Mouse (Mus musculus): ENCODE data around the gene Zfp189. TPM values are rescaled to one million over a fixed set of nuclear protein-coding genes. Genes with fewer than 3 reads are reported as not detected.

The Zfp189 gene
- polyA plus RNA-seq, 1 experiment: 2.2 TPM

- DNase-seq (ENCODE audit: low spot score): no peak
These were observed 15.7 kb downstream of the Zfp189 start for GRCm38 (mm10) chr4:49536671-49537070.

GRCm38 (mm10) chr4:49539665-49540064 lies 18.7 kb downstream of the Zfp189 start:
- no peak for DNase-seq (ENCODE audit: low spot score)

- DNase-seq (ENCODE audit: low spot score): no peak
These were observed 20.0 kb downstream of the Zfp189 start for GRCm38 (mm10) chr4:49540966-49541365.

- no peak for DNase-seq (ENCODE audit: low spot score)
These were observed 25.1 kb downstream of the Zfp189 start for GRCm38 (mm10) chr4:49546026-49546425.

GRCm38 (mm10) chr4:49546873-49547543 lies 26.0 kb downstream of the Zfp189 start:
- DNase-seq (ENCODE audit: low spot score): no peak

- no peak for DNase-seq (ENCODE audit: low spot score)
These were observed 26.7 kb downstream of the Zfp189 start for GRCm38 (mm10) chr4:49547544-49548219.

- DNase-seq (ENCODE audit: low spot score): no peak
These were observed 28.4 kb downstream of the Zfp189 start, which contains the start of gene Aldob for GRCm38 (mm10) chr4:49549383-49549782. Aldob (minus strand) TSS chr4:49549546.

GRCm38 (mm10) chr4:49553380-49553779 lies 32.4 kb downstream of the Zfp189 start:
- no peak for DNase-seq (ENCODE audit: low spot score)

- DNase-seq (ENCODE audit: low spot score): no peak
These were observed 36.4 kb downstream of the Zfp189 start for GRCm38 (mm10) chr4:49557375-49557774.

GRCm38 (mm10) chr4:49558181-49558580 lies 37.2 kb downstream of the Zfp189 start:
- DNase-seq (ENCODE audit: low spot score): no peak

- DNase-seq (ENCODE audit: low spot score): no peak
These were observed 39.2 kb downstream of the Zfp189 start for GRCm38 (mm10) chr4:49559915-49560772.

GRCm38 (mm10) chr4:49567613-49568012 lies 46.6 kb downstream of the Zfp189 start:
- DNase-seq (ENCODE audit: low spot score): no peak

- no peak for DNase-seq (ENCODE audit: low spot score)
These were observed 51.2 kb downstream of the Zfp189 start for GRCm38 (mm10) chr4:49572194-49572593.

Other genes with a start within 250 kb of the Zfp189 start
- not detected in 2 replicates for gene Acnat2, start 113.0 kb upstream of the Zfp189 start, polyA plus RNA-seq (2012; rRNA removed)
- gene Acnat1, start 47.3 kb upstream of the Zfp189 start, polyA plus RNA-seq (2012; rRNA removed): not detected in 2 replicates
- not detected in 2 replicates for gene Baat, start 14.6 kb upstream of the Zfp189 start, polyA plus RNA-seq (2012; rRNA removed)
- gene Mrpl50, start 83 bp upstream of the Zfp189 start, polyA plus RNA-seq (2012; rRNA removed): 12.1 and 14.4 TPM in 2 replicates
- 0.19 and 0.33 TPM in 2 replicates for gene Aldob, start 28.4 kb downstream of the Zfp189 start, polyA plus RNA-seq (2012; rRNA removed)
- gene Tmem246, start 76.7 kb downstream of the Zfp189 start, polyA plus RNA-seq (2012; rRNA removed): 55.7 and 56.8 TPM in 2 replicates
- 34.5 and 35.2 TPM in 2 replicates for gene Rnf20, start 110.8 kb downstream of the Zfp189 start, polyA plus RNA-seq (2012; rRNA removed)
- not detected in 2 replicates for gene Ppp3r2, start 160.8 kb downstream of the Zfp189 start, polyA plus RNA-seq (2012; rRNA removed)